Mouse (Mus musculus) B cell, adult 62 days (primary cell): ENCODE data around the gene Slc16a12. TPM values are rescaled to one million over a fixed set of nuclear protein-coding genes. Genes with fewer than 3 reads are reported as not detected.

ENCODE experiments used
- total RNA-seq: library from RNA; stranded (reverse); gene quantifications from 4 replicates; pipeline ENCODE4 v1.2.4, GENCODE M21; 2023

The Slc16a12 gene
- total RNA-seq: not detected in 4 replicates

DNA sequence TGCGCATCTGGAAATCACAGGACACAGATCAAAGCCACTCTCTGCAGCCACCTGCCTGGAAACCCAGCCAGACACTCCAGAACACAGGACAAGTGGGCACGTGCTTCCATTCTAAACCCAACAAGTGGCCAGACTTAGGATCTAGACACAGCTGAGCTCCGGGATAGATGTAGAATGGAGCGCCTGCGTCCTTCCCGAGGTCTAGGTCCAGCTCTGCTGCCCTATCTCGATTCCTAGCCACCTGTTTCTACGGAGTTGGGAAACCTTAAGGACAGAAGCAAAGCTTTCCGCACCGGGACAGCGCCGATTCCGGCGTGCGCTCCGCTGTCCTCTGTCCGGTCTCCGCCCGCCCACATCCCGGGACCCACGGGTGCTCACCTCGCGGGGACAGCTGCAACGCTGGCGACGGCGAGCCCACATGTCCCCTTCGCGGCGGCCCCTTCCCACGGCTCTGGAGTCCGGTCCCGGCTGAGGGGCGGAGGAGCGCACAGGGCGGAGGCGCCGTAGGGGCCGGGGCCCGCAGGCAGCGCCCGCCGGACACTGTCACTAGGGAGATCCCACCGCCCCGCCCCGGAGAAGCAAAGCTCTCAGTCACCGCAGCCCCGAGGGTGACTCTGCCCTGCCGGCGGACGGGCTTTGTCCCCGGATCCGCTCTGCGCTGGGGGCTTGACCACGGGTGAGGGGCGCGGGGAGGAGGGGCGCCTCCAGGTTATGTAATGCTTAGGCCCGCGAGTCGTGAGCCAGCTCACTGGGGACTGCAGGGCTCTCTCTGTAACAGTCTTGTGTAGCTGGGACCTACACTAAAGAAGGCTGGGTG lies at the start of gene Slc16a12:
Gene Slc16a12, minus strand, starts transcription at position 602 of the 817 bp plus-strand sequence.

DNA sequence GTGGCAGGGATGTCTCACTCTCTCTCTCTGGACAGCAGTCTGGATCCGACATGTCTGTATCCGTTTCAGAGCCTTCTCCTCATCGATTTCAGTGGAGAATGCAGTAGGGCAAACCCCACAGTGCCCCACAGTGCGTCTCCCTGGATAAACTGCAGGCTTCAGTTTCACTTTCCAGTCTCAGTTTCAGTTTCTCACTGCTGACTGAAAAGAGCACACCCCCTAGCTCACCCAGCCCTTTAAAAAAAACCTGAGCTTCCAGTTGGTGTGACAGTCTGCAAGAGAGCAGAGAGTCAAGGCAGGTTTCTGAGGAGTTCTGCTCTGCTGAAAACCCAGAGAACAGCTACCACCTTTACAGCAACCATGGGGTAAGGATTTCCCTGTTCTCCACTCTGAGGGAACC lies 106.5 kb downstream of the Slc16a12 start, which contains the start of the genes Ifit1bl2 and Ifit1:
Gene Ifit1bl2, minus strand, starts transcription at position 121 of the 400 bp plus-strand sequence.
Gene Ifit1, plus strand, starts transcription at position 249 of the 400 bp plus-strand sequence.

Other genes with a start within 250 kb of the Slc16a12 start
- gene Lipa, start 219.8 kb downstream of the Slc16a12 start, total RNA-seq: 44.4 to 47.0 TPM (median 45.8 TPM) in 4 replicates
- gene Ifit2, start 196.6 kb downstream of the Slc16a12 start, total RNA-seq: 6.8 to 7.7 TPM (median 7.2 TPM) in 4 replicates
- 11.7 to 16.1 TPM (median 12.3 TPM) in 4 replicates for gene Ifit3, start 163.8 kb downstream of the Slc16a12 start, total RNA-seq
- 2.2 to 3.1 TPM (median 2.8 TPM) in 4 replicates for gene Ifit1bl1, start 145.3 kb downstream of the Slc16a12 start, total RNA-seq
- 2.2 to 5.5 TPM (median 2.6 TPM) in 4 replicates for gene Ifit3b, start 139.3 kb downstream of the Slc16a12 start, total RNA-seq
- gene Ifit1bl2, start 106.5 kb downstream of the Slc16a12 start, total RNA-seq: 0.16 to 0.18 TPM in 2 of 4 replicates, not detected in the others
- gene Ifit1, start 106.4 kb downstream of the Slc16a12 start, total RNA-seq: 1.5 to 2.6 TPM (median 2.1 TPM) in 4 replicates
- 4.1 to 7.0 TPM (median 6.7 TPM) in 4 replicates for gene Pank1, start 132.2 kb upstream of the Slc16a12 start, total RNA-seq
- gene Kif20b, start 175.1 kb upstream of the Slc16a12 start, total RNA-seq: 17.2 to 24.3 TPM (median 19.2 TPM) in 4 replicates